Mouse (Mus musculus) forebrain, embryonic 15.5 days (tissue): Measurements from ENCODE around the gene Rfx4. TPM values are rescaled to one million over a fixed set of nuclear protein-coding genes. Genes with fewer than 3 reads are reported as not detected.
A peak's percentile ranks its signal among the peaks of the same experiment; 100 is the strongest.

ENCODE experiments used
- ATAC-seq: fragments of 200-750 bp; cut with Nextera tagmentation; replicated peaks from 2 replicates; pipeline ENCODE4 v1.8.0; 2017; ENCODE audit warnings: mild to moderate bottlenecking, moderate TSS enrichment, moderate library complexity
- H3K27ac ChIP-seq: fragments of 300-500 bp; sonication (generic); replicated peaks from 2 replicates; pipeline ENCODE4 v1.5.1; 2015; ENCODE audit warnings: mild to moderate bottlenecking, inconsistent platforms
- H3K27me3 ChIP-seq: fragments of 300-500 bp; sonication (generic); 2 replicates; pipeline ENCODE4 v1.6.1; 2015; ENCODE audit warnings: inconsistent platforms
- H3K36me3 ChIP-seq: fragments of 300-500 bp; sonication (generic); 2 replicates; pipeline ENCODE4 v1.6.1; 2015; ENCODE audit warnings: mild to moderate bottlenecking, inconsistent platforms
- H3K4me1 ChIP-seq: fragments of 300-500 bp; sonication (generic); 2 replicates; pipeline ENCODE4 v1.6.1; 2015; ENCODE audit warnings: inconsistent platforms
- H3K4me2 ChIP-seq: fragments of 300-500 bp; sonication (generic); replicated peaks from 2 replicates; pipeline ENCODE4 v1.6.1; 2015; ENCODE audit warnings: mild to moderate bottlenecking, inconsistent platforms
- H3K4me3 ChIP-seq: fragments of 300-500 bp; sonication (generic); 2 replicates; pipeline ENCODE4 v1.5.1; 2015; ENCODE audit warnings: mild to moderate bottlenecking, inconsistent platforms
- H3K9ac ChIP-seq: fragments of 300-500 bp; sonication (generic); replicated peaks from 2 replicates; pipeline ENCODE4 v1.6.1; 2015; ENCODE audit warnings: mild to moderate bottlenecking, inconsistent platforms
- H3K9me3 ChIP-seq: fragments of 300-500 bp; sonication (generic); 2 replicates; pipeline ENCODE4 v1.6.1; 2016; ENCODE audit warnings: inconsistent platforms
- WGBS: fragments of 180-500 bp; shearing (Covaris S2); methylation state at CpG from one replicate; pipeline ENCODE4 v1.1.7; 2015; ENCODE audit warnings: mixed read lengths; 5-methylcytosine and 5-hydroxymethylcytosine counted together
- polyA plus RNA-seq: library from polyadenylated mRNA; unstranded; fragments of >200 nt; fragmentation: Nextera tagmentation; extraction: Ambion mirVana; gene quantifications from 2 replicates; pipeline ENCODE4 v1.2.1, GENCODE M21; 2015

Gene Rfx4
- polyA plus RNA-seq, result 7.1 and 8.4 TPM in 2 replicates

DNA sequence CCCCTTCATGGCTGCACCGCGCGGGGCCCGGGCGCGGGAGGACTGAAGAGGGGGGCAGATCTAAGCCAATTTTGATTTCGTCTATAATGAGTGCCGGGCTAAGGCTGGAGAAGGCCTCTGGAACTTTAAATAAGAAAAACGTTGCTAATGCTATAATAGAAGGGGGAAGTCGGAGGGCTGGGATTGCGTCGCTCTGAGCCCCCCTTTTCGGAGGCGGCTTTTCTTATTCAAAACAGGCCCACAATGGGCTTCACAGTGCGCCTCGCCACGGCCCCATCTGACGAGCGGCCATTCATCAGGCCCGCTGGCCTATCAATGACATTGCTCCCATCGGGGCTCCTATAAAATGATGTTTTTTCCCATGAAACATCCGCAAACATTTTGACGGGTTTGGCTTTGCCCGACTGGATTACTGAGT is at the start of gene Rfx4:
Rfx4 (plus strand) TSS at position 277 of the 418 bp plus-strand sequence.
- Histone ChIP-seq H3K9ac (peak within 1 kb of the TSS; percentile 57), H3K36me3 (no peaks in the 10 kb centered on the region), H3K4me2 (peak within 1 kb of the TSS; percentile 95), H3K9me3 (no peaks in the 10 kb centered on the region), H3K4me1 (peaks cover 66% of the 10 kb centered on the region), H3K27me3 (peaks cover 45% of the 10 kb centered on the region), H3K4me3 (peak within 1 kb of the TSS; percentile 52), H3K27ac (peak within 1 kb of the TSS; percentile 84)
- ATAC-seq, result peak; percentile 76
- WGBS, result under 1% methylated on average over 24 of the region's 24 CpGs

DNA sequence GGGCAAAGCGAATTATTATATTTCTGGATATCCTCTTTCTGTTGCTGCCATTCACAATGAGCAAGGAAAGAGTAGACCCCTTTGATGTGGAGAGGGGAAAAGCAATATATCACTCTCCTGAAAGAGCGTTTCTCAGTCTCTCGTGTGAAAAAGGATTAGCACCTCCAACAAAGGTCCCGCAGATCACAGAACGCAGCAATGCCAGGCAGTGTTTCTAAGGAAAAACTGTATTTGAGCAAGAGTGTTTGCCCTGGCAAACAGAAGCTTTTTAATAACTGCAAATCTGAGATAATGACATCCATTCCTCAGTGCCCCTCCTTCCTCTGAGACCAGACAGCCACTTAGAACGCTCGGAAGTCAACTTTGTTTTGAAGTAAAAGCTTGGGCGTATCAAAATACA is 49.3 kb upstream of the Rfx4 start:
- Histone ChIP-seq H3K27ac (no peak overlapping the region), H3K4me1 (peaks cover 32% of the 10 kb centered on the region)

DNA sequence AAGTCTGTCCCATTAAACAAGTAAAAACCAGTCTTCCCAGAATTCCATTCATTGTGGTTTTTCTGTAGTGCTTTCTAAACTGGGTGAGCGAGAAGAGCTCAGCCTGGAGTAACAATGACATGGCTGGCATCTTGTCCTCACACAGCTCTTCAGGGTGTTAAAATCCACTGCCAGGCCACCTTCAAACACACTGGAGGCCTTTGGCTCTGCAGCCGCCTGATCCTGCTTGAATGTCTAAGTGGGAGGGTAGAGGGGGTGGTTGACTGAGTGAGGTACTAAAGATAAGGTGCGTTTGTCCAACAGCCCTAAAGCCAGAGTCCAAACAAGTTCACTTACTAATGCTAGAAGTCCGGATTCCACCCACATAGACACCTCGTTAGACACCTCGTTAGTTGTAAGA is 48.6 kb upstream of the Rfx4 start:
- no peaks in the 10 kb centered on the region for H3K36me3 ChIP-seq
- no peak overlapping the region for H3K9ac ChIP-seq
- WGBS, result 9% methylated on average over 6 of the region's 6 CpGs
- peaks cover 36% of the 10 kb centered on the region for H3K4me1 ChIP-seq
- H3K4me3 ChIP-seq, result no peak overlapping the region
- H3K27ac ChIP-seq, result peak overlapping the region; percentile 21; the same call in 1 of the 2 replicates
- ATAC-seq, result no peak
- no peaks in the 10 kb centered on the region for H3K9me3 ChIP-seq
- H3K27me3 ChIP-seq, result peaks cover 2% of the 10 kb centered on the region; the same call in 1 of the 2 replicates
- no peak overlapping the region for H3K4me2 ChIP-seq

More for the DNA sequence above, 49.3 kb upstream of the Rfx4 start:
- ATAC-seq, result no peak
- Histone ChIP-seq H3K36me3 (no peaks in the 10 kb centered on the region), H3K27me3 (peaks cover 2% of the 10 kb centered on the region; the same call in 1 of the 2 replicates), H3K9me3 (no peaks in the 10 kb centered on the region), H3K4me3 (no peak overlapping the region), H3K9ac (no peak overlapping the region), H3K4me2 (no peak overlapping the region)
- 31% methylated on average over 8 of the region's 8 CpGs for WGBS

DNA sequence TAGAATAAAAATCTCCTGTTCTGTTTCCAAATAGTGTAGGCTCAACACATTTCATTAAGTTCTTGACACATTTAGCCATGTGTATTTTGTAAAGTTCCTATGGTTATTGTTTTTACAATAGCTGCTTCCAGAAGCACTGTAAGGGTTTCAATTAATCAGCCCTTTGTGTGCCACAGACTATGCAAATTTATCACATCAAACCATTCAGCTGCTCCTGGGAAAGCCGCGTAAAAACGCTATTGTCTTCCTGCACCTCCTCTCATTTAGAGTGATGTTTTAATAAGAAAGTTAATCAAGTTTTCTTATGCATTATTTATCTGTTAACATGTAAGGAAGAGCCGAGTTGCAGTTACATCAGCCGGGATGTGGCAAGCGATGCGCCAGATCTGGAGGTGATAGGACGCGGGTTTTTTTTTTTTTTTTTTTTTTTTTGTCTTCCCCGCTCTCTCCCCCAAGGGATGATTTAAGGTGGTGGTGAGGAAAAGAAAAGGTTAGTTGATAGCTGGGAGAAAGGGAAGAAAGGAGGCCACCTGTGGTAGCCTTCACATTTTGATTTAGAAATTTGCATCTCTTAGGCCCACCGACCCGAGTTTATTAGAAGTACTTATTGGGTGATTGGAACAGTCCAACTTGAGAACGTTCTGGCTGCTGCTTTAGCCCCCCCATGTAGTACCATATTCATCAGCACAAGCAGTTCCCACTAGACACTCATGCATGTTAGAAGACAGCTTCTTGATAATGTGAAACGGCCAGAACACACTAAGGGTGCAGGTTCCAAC is 47.9 kb upstream of the Rfx4 start:
- H3K4me3 ChIP-seq, result no peak overlapping the region
- no peak overlapping the region for H3K9ac ChIP-seq
- 0 out of 2 replicates have a peak overlapping the region, but pooled peaks have one; percentile 21 for H3K27ac ChIP-seq
- ATAC-seq, result no peak
- H3K27me3 ChIP-seq, result peaks cover 2% of the 10 kb centered on the region
- no peaks in the 10 kb centered on the region for H3K9me3 ChIP-seq
- no peak overlapping the region for H3K4me2 ChIP-seq
- no peaks in the 10 kb centered on the region for H3K36me3 ChIP-seq
- 12% methylated on average over 14 of the region's 14 CpGs for WGBS
- peaks cover 43% of the 10 kb centered on the region for H3K4me1 ChIP-seq

DNA sequence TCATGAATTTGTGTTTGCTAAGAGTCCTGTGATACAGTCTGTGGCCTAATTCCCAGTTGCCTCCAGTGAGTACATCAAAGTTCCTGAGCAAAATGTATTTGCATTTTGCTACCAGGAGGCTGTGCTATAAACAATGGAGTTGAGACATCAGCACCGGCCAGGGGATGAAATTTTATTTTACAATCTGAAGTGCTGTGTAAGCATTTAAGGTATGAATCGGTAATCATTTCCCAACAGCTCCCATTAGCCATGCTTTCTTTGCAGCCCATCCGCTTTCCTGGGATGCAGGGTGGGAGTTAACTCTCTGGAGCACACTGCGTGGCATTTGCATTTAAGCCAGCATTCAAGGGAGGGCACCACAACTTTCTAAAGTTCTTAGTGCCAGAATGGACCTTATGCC is 45.7 kb upstream of the Rfx4 start:
- Histone ChIP-seq H3K27me3 (peaks cover 2% of the 10 kb centered on the region), H3K4me2 (no peak overlapping the region), H3K27ac (peak overlapping the region; percentile 36; the same call in 1 of the 2 replicates), H3K4me1 (peaks cover 45% of the 10 kb centered on the region), H3K9ac (no peak overlapping the region), H3K4me3 (no peak overlapping the region), H3K9me3 (no peaks in the 10 kb centered on the region), H3K36me3 (peaks cover 4% of the 10 kb centered on the region; the same call in 1 of the 2 replicates)
- ATAC-seq, result no peak
- WGBS, result 34% methylated on average over 4 of the region's 4 CpGs

DNA sequence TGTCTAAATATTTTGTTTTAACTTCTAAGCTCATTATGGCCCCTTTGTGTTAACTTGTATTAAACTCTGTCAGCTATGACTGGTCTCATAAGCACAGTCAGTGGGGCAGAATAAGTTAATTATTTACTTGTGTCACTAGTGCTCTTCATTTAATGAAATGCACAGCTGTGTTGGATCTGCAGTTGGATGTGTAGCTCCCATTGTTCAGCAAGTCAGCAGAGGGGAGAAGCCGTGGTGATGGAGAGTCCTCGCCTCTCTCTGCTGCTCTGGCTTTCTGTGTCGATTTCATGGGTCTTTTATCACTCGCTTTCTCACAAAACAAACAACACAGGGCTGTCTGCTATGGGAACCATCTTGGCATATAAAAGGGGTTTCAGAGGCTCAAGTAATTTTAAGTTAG is 45.0 kb upstream of the Rfx4 start:
- Histone ChIP-seq H3K9ac (no peak overlapping the region), H3K36me3 (peaks cover 9% of the 10 kb centered on the region; the same call in 1 of the 2 replicates), H3K27me3 (peaks cover 2% of the 10 kb centered on the region), H3K27ac (peak overlapping the region; percentile 39; the same call in 1 of the 2 replicates), H3K4me1 (peaks cover 45% of the 10 kb centered on the region), H3K4me3 (no peak overlapping the region), H3K9me3 (no peaks in the 10 kb centered on the region), H3K4me2 (no peak overlapping the region)
- WGBS, result 23% methylated on average over 4 of the region's 4 CpGs
- ATAC-seq, result peak; percentile 65; the same call in 1 of the 2 replicates

DNA sequence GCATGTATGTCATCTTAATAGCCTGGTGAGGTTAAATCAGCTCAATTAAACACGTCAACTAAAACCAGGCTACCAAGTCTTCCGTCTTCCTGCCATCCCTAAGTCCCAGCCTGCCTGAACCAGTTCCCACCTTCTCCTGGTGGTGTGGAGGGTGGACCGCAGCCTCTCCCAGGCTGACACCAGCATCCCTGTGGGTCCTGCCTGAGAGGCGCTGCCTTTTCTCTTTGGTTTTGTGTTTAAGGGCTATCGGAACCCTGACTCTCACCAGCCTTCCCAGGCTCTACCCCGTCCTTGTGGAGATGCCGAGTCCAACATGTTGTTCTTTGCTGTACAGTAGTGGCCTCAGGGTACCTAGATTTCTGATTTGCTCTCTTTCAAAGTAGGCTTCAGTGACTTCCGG is 44.4 kb upstream of the Rfx4 start:
- no peak overlapping the region for H3K9ac ChIP-seq
- peak overlapping the region; percentile 46 for H3K27ac ChIP-seq
- ATAC-seq, result no peak
- H3K9me3 ChIP-seq, result no peaks in the 10 kb centered on the region
- no peak overlapping the region for H3K4me2 ChIP-seq
- H3K4me1 ChIP-seq, result peaks cover 44% of the 10 kb centered on the region
- no peak overlapping the region for H3K4me3 ChIP-seq
- peaks cover 13% of the 10 kb centered on the region; the same call in 1 of the 2 replicates for H3K36me3 ChIP-seq
- H3K27me3 ChIP-seq, result no peaks in the 10 kb centered on the region; the same call in 1 of the 2 replicates
- 79% methylated on average over 8 of the region's 8 CpGs for WGBS

DNA sequence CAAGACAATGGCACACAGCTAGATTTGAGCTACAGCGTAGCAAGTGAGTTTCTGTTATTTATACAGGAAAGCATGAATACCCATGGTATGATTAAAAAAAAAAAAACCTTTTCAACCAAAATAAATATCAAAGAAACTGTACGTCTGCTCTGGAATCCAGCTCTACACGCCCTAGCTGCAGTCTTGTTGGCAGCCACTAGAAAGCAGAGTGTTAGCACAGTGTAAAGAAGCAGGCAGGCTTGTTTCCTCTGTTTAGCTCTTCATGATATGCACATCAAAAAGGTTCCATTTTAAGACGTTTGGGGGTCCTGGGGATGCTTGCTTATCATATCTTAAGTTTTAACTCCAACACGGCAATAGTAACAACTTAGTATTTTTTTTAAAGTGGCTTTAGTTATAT is 43.9 kb upstream of the Rfx4 start:
- no peaks in the 10 kb centered on the region; the same call in 1 of the 2 replicates for H3K27me3 ChIP-seq
- H3K9me3 ChIP-seq, result no peaks in the 10 kb centered on the region
- peaks cover 40% of the 10 kb centered on the region for H3K4me1 ChIP-seq
- no peak overlapping the region for H3K9ac ChIP-seq
- 70% methylated on average over 5 of the region's 5 CpGs for WGBS
- peak overlapping the region; percentile 46; the same call in 1 of the 2 replicates for H3K27ac ChIP-seq
- no peak overlapping the region for H3K4me3 ChIP-seq
- H3K4me2 ChIP-seq, result no peak overlapping the region
- no peak for ATAC-seq
- peaks cover 13% of the 10 kb centered on the region; the same call in 1 of the 2 replicates for H3K36me3 ChIP-seq

DNA sequence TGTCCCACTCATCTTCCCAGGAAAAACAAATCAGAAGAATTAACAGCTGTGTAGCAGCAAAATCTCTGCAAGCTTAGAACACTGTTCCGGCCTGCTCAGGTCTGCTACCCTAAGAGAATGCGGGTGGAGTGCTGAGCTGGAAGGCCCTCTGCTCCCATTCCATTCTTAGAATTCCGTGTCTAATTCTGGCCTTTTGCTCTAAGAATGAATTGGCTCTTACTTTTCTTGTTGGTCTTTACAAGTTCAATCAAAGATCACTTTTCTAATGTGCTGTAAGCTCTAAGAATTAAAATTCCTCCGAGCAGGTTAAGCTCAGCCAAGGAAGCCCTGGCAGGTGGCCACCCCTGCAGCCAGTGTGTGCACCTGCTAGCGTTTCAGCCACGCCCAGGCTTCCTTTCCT is 43.3 kb upstream of the Rfx4 start:
- no peaks in the 10 kb centered on the region for H3K9me3 ChIP-seq
- H3K4me2 ChIP-seq, result no peak overlapping the region
- H3K4me3 ChIP-seq, result no peak overlapping the region
- H3K9ac ChIP-seq, result no peak overlapping the region
- no peak overlapping the region for H3K27ac ChIP-seq
- ATAC-seq, result no peak
- peaks cover 35% of the 10 kb centered on the region for H3K4me1 ChIP-seq
- peaks cover 13% of the 10 kb centered on the region; the same call in 1 of the 2 replicates for H3K36me3 ChIP-seq
- WGBS, result 72% methylated on average over 6 of the region's 6 CpGs
- no peaks in the 10 kb centered on the region; the same call in 1 of the 2 replicates for H3K27me3 ChIP-seq

DNA sequence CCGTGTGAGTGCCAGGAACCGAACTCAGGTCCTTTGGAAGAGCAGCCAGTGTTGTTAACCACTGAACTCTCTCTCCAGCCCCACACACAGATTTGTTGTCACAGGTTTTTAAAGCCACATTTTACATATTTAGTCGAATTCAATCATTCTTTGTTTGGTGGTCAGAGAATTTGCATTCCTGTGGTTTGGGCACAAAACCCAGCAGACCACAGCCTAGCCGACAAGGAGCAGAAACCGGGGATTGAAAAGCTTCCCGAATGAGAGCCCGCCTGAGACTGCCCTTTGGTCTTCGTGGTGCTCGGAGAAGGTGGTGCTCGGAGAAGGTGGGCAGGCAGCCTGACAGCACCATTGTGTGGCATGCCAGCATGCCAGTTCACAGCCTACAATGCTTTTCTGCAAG is 42.8 kb upstream of the Rfx4 start:
- peaks cover 30% of the 10 kb centered on the region for H3K4me1 ChIP-seq
- H3K9me3 ChIP-seq, result no peaks in the 10 kb centered on the region
- H3K9ac ChIP-seq, result no peak overlapping the region
- H3K4me3 ChIP-seq, result no peak overlapping the region
- ATAC-seq, result no peak
- no peak overlapping the region for H3K27ac ChIP-seq
- peaks cover 13% of the 10 kb centered on the region; the same call in 1 of the 2 replicates for H3K36me3 ChIP-seq
- no peak overlapping the region for H3K4me2 ChIP-seq
- 59% methylated on average over 10 of the region's 10 CpGs for WGBS
- no peaks in the 10 kb centered on the region; the same call in 1 of the 2 replicates for H3K27me3 ChIP-seq

DNA sequence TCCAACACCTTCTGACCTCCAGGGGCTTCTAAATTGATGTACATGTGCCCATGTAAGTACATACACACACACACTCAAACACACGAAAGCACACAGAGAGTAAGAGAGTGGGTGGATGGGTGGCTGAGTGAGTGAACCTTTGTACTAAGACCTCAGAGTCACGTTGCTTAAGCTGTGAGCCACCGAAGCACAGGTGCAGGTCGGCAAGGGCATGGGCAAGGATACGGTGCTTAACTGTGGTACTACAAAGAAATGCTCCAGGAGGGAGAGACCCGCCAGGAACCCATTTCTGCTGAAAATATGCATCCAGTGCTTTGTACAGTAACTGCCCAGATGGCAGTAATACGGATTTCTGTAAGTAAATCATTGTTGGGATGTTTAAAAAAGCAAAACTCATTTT is 40.2 kb upstream of the Rfx4 start:
- Histone ChIP-seq H3K36me3 (peaks cover 18% of the 10 kb centered on the region; the same call in 1 of the 2 replicates), H3K9ac (no peak overlapping the region), H3K4me3 (no peak overlapping the region), H3K9me3 (no peaks in the 10 kb centered on the region), H3K4me1 (peaks cover 19% of the 10 kb centered on the region), H3K27ac (no peak overlapping the region), H3K27me3 (no peaks in the 10 kb centered on the region; the same call in 1 of the 2 replicates), H3K4me2 (no peak overlapping the region)
- 91% methylated on average over 7 of the region's 7 CpGs for WGBS
- no peak for ATAC-seq

DNA sequence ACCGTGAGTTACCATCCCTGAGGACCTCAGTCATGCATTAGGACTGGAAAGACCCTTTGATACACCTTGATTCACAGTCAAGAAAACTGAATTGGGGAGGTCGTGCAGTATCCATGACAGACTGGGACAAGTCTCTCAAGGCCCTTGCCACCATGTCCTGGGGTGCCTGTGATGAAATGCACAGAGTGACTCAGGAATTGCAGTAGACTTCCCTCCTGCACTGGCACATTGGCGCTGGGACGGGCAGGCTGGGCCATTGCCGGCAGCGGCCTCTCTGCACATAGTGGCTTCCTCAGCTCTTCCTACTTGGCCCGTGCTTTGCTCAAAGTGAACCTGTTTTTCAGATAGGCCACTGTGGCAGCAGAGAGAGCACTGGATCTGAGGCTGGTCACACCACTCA is 39.3 kb upstream of the Rfx4 start:
- H3K9ac ChIP-seq, result no peak overlapping the region
- H3K27me3 ChIP-seq, result no peaks in the 10 kb centered on the region; the same call in 1 of the 2 replicates
- H3K36me3 ChIP-seq, result peaks cover 20% of the 10 kb centered on the region; the same call in 1 of the 2 replicates
- H3K4me2 ChIP-seq, result no peak overlapping the region
- H3K9me3 ChIP-seq, result no peaks in the 10 kb centered on the region
- no peak for ATAC-seq
- H3K4me1 ChIP-seq, result peaks cover 12% of the 10 kb centered on the region
- no peak overlapping the region for H3K27ac ChIP-seq
- no peak overlapping the region for H3K4me3 ChIP-seq
- 95% methylated on average over 7 of the region's 7 CpGs for WGBS
